Mouse (Mus musculus) retina, embryonic 14.5 days (tissue): Measurements from ENCODE around the gene Krtap29-1.

Experiments
- DNase-seq: peaks from one replicate; pipeline ENCODE4 v3.0.0-alpha.2; 2015; ENCODE audit warnings: low spot score

The Krtap29-1 gene

DNA sequence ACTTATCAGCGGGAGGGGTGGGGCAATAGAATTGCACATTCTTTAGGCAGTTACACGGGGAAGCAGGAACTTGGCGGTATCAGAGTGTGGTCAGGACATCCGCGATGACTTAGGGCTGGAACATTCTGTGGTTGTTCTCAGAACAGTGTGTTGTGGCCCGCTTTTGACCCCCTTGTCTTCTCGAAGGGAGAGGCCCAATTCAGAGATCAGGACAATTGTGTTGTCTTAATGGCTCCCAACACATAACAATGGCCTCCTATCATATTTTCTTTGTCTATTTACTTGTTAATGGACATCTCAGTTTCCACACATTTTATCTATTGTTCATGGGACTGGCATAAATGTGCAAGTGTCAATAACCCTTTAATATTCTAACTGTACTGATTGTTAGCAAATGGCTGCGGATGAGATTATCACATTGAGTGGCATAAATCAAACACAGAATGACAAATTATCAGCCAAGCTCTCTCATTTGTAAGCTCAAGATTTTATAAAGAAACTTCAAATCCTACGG is 41.0 kb downstream of the Krtap29-1 start:
- no peak for DNase-seq

DNA sequence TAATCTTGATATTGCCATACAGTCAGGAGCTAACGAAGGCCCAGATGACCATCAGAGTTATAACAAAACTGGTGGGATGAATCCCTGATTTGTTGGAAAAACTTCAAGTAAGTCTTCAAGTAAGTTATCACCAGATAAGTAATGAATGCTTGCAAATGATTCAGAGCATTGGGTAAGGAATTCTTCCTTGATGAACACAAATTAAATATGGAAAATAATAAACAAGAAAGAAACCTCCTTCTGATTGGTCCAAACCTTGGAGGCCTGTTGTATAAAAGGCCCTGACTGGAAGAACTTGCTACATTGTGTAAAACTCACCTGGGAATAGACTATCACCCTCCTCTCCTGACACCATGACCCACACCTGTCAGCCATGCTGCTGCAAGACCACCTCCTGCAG is 42.9 kb downstream of the Krtap29-1 start, which contains the start of gene Krtap31-2:
Gene Krtap31-2 (plus strand): TSS at position 301 of the 400 bp plus-strand sequence.
- DNase-seq = no peak
